Mouse (Mus musculus) right cerebral cortex, postnatal 36 days (tissue): ENCODE results near the gene Kcns1.
A peak's percentile ranks its signal among the peaks of the same experiment; 100 is the strongest.

ENCODE experiments used
- DNase-seq, 2 experiments: peaks; one replicate each; pipeline ENCODE4 v3.0.0; 2022; ENCODE audit warnings: low spot score in 2 of 2, mixed read lengths in 1 of 2

The Kcns1 gene

DNA sequence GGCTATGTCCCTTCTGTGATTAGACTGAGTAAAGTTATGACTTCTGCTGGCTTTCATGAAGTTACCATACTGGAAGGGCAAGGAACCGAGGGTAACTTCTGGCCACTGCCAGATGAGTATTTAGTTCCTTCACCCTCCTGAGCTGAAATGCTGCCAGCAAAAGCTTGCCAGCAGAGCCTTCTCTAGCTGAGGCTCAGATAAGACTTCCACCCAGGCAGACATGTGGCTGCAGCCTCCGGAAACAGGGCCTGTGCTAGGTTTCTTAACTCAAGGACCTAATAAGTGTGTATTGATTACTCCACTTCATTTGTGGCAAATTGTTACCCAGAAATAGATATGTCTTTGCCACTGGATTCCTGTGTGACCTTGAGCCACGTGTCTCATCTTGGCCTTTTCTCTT is 2.5 kb upstream of the Kcns1 start:
- DNase-seq = no peak

DNA sequence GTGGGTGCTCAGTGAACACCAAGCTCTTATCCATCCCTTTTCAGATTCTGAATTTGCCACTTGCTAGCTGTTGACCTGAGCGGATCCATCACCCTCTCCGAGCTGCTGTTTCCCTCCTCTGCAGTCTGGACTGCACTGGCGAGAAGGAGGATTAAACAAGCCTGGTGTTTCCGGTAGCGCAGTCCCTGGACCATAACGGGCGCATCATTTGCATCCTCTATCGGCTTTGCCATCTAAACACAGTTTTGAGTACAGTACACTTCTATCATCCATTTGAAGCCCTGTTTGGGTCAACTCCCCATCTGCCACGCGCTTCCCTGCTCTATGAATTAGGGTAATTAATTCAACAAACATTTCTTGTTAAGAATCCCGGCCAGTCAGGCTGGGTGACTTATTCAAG is 587 bp downstream of the Kcns1 start:
- no peak for DNase-seq

DNA sequence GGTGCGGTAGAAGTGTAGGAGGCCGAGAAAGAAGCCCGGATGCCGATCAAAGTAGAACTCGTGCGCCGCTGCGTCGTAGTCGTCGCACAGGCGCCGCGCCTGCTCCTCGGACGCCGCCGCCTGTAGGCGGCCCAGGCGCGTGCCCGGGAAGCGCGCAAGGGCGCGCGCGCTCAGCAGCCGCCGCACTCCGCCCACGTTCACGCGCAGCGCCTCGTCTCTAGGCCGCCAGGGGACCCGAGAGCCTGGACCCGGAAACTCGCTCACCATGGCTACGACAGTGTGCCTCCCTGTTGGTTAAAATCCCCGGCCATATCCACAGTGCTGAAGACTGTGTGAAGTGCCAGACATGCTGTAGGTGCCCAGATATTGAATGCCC is 2.4 kb downstream of the Kcns1 start:
- peak in 1 of 2 experiments; percentile 19 for DNase-seq

DNA sequence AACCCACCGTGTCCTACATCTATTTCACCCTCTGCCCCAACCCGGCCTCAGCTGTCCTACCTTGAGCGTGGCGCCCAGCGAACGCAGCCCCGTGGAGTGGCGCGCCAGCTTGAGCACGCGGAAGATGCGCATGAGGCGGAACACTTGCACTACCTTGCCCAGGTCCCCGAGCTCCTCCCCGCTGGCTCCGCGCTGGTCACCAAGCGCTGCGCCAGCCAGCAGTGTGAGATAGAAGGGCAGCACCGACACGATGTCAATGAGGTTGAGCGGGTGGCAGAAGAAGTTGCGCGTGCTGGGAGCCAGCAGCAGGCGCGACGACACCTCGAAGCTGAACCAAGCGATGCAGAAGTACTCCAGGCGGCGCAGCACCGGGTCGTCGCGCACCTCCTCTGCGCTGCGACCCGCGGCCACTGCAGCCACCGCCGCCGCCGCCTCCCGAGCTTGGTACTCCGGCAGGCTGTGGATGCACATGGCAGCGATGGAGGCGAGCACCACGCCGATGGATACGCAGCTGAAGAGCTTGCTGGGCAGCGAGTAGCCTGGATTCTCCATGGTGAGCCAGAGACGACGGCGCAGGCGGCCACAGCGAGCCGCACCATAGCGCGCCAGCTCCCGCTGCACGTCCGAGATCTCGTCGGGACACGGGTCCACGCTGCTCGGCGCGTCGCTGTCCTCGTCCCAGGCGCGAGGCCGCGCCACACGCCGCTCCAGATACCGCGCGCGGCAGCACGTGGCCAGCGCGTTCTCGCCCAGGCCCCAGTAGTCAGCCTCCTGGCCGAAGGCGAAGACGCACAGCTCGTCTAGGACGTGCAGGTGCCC is 3.0 kb downstream of the Kcns1 start:
- no peak for DNase-seq

DNA sequence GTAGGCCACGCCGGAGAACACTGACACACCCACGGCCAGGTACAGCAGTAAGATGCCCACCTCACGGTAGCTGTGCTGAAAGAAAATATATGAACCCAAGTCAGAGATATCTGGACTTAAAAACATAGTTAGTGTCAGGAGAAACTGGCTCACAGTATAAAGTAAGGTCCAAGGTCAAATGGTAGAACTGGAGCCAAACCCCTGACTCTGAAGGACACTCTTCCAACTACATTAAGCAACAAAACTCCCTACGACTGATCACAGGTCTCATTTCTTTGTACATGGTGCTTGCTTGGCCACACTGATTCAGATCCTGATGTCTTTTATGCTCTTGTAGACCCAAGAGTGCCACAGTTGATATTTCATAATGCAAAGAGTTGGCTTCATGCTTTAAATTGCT is 6.0 kb downstream of the Kcns1 start:
- DNase-seq = no peak

DNA sequence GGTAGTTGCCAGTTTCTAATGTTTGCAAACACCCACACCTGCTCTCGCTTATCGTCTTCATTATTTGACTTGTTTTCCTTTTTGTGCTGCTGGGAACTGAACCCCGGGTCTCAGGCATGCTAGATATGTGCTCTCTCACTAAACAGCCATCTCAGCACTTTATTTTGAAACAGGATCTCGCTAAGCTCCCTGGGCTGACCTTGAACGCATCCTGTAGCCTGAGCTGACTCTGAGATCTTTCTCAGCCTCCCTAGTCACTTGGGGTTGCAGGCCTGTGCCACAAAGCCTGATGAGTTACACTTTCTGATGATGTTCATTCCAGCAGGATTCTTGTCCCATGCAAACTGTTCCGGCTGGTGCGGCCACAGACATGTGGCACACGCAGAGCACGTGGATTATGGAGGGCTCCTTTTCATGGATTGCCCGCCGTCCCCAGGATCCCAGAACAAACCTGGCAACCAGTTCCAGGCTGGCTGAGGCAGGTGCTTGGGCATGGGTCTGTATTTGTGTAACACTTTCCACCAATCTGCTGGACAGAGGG is 9.3 kb downstream of the Kcns1 start:
- no peak for DNase-seq

DNA sequence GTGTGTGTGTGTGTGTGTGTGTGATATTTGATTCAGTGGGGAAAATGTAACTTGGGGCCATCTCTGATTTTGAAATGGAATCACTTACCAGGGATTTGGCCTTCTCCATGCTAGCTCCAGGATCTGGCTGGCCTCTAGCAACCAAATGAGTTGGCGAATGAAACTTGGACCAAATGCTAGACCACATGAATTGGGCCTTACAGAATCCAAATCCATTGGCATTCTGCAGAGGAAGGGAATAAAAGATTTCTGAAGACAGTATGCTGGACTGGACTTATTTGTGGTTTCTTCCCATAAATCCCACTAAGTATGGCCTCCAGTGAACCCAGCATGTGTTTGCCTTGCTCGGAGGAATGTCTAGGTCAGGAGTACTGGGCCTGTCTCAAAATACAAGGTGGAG is 12.1 kb downstream of the Kcns1 start:
- no peak for DNase-seq

DNA sequence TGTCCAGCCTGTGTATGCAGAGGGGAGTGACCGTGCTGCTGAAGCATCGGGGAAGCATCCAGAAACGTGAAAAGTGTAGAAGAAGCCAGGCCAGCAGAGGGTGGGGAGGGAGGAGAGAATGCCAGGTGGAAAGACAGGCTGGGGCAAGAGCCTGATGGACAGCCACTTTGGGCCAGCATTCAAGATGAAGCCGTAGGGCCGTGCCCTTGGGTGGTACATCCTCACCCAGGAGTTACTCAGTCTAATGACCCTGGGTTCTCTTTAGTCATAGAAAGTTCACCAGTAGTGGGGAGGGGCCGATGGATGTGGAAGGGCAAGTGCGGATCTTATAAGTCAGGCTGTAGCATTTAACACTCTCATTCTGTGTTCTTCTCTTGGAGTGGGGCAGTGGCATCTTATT is 14.8 kb downstream of the Kcns1 start:
- DNase-seq = no peak

DNA sequence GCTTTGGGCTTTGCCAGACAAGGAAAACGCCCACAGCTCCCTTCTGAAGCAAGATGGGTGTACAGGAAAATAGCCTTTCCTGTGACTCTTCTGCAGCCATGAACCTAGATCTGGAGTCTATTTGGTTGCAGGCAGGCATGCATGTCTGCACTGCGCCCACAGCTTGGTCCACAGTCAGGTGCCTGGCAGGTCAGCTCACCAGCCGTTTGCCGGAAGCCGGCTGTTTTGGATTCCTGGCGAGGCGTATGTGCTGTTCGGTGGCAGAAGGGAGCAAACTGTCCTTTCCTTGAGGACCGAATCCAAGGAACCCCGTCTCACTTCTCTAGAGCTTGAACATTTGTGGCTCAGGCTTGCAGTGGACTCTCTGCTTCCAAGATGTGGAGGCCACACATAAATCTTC is 16.9 kb downstream of the Kcns1 start:
- DNase-seq = no peak

DNA sequence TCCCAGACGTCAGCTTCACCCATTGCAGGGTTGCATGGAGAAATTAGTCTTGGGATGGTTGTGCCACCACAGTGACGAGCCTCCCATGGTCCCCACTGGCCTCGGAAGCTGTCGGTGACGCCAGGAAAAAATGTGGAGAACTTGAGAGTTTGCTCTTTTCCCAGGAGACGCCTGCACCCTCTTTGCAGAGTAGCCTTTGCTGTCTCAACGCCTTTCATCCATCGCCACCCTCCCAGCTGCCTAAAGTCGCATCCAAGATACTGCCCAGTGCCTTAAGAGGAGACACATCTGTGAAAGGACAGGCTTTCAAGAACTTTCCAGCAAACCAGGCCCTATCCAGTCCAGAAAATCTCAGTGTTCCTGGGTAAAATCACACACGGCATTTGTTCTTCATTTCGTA is 18.6 kb downstream of the Kcns1 start:
- no peak for DNase-seq

DNA sequence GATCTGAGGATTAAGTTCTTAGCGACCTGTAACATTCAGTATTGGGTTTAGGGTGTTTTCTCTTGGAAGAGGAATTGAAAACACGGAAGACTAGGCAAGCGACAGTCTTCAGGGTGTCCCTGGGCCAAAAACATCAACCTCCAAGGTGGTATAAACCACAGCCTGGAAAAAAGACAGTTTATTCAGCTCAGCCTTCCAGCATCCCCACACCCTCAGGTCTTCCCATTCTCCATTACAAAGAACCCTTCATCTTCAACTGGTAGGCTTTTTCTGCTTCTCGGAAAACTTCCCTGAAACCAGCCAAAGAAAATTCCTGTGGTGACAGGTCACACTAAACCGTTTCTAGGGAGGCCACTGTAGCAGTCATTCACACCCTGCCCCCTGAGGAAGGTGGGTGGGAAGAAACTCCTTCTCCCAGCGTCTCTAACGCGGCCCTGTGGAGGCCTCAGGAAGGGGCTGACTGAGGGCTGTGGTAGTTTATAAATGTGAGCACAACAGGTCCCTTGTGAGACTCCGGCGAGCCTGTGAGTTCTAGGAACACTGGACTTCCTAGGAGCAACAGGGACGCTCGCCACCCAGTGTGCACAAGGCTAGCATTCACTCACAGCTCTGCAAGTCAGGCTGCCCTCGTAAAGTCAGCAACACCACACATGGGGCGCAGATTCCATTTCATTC is 20.7 kb downstream of the Kcns1 start:
- no peak for DNase-seq

DNA sequence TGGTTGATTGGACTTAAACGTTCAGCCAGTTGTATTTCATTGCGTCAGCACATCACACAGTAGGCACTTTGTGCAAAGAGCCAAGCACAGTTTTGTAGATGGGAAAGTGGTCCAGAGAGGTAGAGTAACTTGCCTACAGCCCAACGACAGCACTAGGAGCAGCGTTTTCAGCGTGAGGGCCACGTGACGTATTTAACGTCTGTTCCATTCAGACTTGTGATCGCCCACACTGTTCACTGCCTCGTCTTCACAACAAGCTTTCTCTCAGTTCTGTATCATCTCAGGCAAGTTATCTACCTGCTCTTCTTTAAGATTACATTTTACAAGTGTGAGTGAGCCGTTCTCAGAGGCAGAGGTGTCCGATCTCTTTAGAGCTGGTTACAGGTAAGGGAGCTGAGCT is 24.4 kb downstream of the Kcns1 start:
- peak in 1 of 2 experiments; percentile 42 for DNase-seq

DNA sequence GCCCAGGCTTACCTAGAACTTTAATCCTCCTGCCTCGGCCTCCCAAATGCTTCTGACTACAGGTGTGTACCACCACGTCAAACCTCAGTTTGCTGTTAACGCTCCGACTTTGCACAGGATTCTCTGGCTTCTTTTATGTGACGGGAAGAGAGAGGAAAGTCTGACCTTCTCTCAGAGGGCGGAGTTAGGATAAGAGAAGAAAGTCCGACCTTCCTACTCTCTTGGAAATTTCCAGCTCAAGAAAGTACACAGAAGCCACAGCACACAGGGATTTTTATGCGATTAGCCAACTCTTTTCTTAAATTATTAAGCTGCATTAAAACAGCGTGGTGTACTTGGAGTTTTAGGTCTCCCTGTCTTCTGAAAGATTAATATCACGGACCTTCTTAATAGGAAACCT is 26.4 kb downstream of the Kcns1 start:
- no peak for DNase-seq

DNA sequence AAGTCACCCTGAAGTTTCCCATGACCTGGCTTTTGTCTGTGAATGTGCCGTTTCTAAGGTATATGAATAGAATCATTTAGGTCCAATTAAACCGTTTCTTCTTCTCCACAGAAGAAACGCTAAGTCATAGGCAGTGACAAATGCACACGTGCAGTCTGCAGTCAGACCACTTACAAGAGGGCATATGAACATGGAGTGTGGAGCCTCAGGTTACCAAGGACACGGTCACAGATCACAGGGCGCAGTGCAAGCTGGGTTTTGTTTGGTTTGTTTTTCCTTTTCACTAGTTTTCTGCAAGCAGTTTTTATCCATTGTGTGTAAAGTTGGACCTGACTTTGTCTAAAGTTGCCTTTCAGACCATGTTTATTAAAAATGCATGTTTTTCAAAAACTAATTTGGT is 26.9 kb downstream of the Kcns1 start:
- no peak for DNase-seq

DNA sequence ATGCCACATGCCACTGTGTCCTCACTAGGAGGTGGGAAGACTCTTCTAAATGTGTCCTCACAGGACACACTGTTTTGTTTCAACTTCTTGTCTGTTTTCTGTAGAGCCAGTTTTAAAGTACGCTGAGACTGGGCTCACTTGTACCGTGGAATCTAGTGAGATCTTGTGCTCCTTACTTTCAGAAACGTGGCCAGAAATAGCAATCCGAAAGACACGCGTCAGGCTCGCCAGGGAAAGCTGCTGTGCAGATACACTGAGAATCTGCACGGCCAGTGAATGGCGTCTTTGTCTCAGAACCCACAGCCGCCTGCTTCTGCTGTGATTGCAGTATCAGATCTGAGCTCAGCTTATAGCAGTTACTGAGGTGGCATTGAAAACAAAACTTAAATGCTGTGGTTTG is 28.9 kb downstream of the Kcns1 start:
- DNase-seq = peak; percentile 41 to 62

DNA sequence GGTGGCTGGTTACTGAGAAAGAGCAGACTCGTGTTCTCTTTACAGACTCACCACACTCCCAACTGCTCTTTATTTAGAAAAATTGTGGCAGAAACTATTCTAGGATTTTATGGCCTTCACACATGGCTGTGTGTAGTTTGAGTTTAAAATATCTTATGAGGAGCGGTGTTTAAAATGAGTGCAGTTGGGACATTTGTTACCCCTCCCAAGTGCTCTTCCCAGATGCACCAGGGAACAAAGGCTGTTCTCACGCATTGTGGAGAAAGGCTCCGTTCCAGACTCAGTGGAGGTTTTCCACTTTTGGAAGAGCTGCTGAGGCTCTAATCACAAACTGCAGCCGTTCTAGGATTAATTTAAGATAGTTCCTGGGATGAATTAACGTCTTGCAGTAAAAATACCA is 33.2 kb downstream of the Kcns1 start:
- peak; percentile 17 to 57 for DNase-seq

DNA sequence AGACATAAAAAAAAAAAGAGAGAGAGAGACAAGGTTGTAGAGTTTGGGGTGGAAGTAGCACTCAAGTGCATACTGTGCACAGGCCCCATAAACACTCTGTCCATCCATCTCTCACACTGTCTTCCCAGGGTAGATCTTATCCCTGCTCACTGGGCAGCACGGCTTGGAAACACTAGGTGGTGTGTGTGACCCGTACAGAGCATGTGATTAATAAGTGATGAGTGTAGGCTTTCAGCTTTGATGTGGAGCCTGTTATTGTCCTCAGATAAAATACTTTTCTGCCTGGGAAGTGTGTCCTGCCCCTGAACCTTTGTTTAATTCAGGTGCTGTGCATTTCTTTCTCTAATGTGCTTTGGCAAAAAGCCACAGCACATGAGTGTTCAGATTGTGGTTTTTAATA is 34.5 kb downstream of the Kcns1 start:
- DNase-seq = no peak

DNA sequence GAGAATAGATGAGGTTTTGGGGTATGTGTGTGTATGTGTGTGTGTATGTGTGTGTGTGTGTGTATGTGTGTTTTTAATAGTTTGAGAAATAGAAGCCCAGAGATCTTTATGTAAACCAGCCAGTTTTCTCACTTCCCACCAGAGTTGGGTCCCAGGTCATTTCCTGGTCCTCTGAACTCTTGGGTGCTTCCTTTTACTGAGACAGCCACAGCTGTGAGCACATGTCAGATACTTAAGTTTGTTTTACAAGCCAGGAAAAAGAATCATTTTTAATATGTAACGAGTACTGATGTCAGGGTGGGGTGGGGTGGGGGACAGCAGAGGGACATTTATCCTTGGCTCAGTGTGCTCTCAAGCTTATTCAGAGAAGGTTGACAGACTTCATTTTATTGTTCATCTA is 35.5 kb downstream of the Kcns1 start:
- no peak for DNase-seq

DNA sequence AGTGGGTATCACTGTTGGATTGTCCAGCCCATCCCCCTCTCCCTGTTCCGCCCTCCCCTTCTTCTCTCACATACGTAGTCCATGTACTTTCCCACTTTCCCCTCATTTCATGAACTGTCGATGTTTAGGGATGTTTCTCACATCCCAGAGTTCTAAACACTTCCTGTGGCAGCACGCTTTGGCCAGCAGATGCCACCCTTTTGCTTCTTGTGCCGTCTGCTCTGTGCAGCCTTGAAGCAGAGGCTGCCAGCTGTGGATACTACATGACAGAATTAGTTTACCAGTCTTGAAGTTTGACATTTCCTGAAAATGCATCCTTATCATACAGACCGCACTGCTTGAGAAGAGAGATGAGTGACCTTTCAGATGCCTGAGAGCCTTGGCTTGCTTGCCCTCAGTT is 36.4 kb downstream of the Kcns1 start:
- no peak for DNase-seq

DNA sequence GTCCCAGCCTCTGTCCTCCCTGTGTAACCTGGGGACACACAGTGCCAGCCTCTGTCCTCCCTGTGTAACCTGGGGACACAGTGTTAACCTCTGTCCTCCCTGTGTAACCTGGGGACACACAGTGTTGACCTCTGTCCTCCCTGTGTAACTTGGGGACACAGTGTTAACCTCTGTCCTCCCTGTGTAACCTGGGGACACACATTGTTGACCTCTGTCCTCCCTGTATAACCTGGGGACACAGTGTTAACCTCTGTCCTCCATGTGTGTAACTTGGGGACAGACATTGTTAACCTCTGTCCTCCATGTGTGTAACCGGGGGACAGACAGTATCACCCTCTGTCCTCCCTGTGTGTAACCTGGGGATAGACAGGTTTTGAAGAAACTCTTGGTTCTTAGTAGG is 39.3 kb downstream of the Kcns1 start:
- no peak for DNase-seq

DNA sequence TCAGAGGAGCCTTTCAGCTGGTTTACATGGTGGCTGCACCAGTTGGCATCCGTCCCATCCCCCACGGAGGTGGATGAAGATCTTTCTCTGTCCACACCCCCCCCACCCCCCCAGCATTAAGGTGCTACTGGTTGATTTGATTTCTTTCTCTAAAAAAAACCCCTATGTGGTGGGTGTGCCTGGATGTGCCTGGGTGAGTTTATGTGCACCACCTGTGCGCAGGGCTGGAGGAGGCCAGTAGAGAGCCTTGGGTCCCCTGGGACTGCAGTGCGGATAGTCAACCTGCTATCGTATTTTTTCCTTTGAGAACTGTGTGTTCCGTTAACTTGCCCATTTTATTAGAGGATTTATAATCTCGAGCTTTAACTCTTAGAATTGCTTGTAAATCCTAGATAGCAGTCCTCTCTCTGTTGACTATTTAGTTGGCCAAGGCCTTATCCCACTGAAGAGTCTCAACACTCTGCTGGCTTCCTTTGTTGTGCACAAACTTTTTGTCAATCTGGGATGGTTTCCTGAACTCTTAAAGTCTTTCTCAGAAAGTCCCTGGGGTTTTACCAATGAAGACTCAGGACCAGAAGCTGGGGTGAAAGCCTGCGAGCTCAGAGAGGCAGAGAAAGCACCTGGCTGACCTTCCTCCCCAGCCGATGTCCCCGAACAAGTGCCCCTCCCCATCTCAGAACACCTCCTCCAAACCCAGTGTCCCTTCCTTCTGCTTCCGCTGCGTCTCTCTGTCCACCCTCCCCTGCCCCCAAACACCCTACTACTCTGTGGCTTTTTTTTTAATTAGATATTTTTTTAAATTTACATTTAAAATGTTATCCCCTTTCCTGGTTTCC is 42.1 kb downstream of the Kcns1 start:
- DNase-seq = no peak

DNA sequence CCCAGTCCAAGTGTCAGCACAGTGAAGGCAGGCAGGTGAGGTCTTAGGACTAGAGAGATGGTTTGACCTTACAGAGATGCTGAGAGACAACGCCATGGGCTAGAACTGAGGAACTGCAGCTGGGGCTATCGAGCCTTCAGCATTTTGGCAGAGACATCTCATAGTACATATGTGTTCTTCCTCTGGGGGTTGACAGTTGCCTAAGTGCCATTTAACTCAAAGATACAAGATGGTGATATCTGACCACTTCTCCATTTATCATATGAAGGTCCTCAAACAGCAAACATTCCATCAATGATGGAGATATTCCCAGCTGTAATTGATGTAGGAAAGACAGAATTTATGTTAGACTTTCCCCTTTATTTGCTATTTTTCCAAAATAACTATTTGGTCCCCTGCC is 43.6 kb downstream of the Kcns1 start:
- no peak for DNase-seq
